Mouse (Mus musculus) G1E (cell line): ENCODE measurements around the gene Csta1.

Experiments
- CTCF ChIP-seq: IDR thresholded peaks from 2 replicates; pipeline ENCODE4 v1.5.1; 2012; ENCODE audit warnings: low read depth, low read length, inconsistent platforms, mixed read lengths
- GATA1 ChIP-seq: IDR thresholded peaks from 2 replicates; pipeline ENCODE4 v1.6.1; 2012; ENCODE audit warnings: borderline replicate concordance, low read length, inconsistent platforms, mixed read lengths
- POLR2AphosphoS5 ChIP-seq: IDR thresholded peaks from 2 replicates; pipeline ENCODE4 v1.6.1; 2012; ENCODE audit warnings: low read depth, low read length, inconsistent platforms; ENCODE audit not compliant: insufficient replicate concordance
- TAL1 ChIP-seq: conservative IDR thresholded peaks from 2 replicates; pipeline ENCODE4 v1.6.1; 2012; ENCODE audit warnings: low read depth, low read length, inconsistent platforms, mixed read lengths

- TF ChIP-seq CTCF: no peak
- no peak for TF ChIP-seq GATA1
- TF ChIP-seq TAL1: no peak
- no peak for TF ChIP-seq POLR2AphosphoS5
Measured at GRCm38 (mm10) chr16:36089850-36090616, 41.0 kb downstream of the Csta1 start.
